Mouse (Mus musculus): ENCODE results near the gene Myo18a.

DNA sequence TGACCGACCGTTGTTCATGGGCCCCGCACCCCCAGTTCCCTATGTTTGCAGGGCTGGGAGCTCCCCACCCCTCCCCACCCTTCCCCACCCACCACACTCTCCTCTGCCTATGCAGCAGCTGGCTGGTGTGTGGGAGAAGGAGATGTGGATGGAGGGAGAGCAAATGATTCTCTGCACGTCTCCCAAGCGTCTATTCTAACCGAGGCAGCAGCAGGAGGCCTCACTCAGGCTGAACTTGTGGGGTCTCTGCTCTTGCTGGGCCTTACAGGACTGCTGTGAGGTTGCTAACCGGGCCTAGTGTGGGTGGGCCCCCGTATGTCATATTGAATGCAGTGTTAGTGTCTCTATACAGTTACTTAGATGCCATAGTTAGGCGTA is 37.4 kb downstream of the Myo18a start:
- TF ChIP-seq MAFK (IDR thresholded peaks at IDR 0.05; ENCODE audit: insufficient read depth, low read depth, low read length), result no peak
- TF ChIP-seq ZNF384 (IDR thresholded peaks at IDR 0.05; ENCODE audit: low read depth, low read length), result no peak
- TF ChIP-seq CHD2 (IDR thresholded peaks at IDR 0.05; ENCODE audit: low read depth, low read length), result no peak

All from ES-E14 (cell line).